Mouse (Mus musculus): Measurements from ENCODE around the gene Sf3a2.

DNA sequence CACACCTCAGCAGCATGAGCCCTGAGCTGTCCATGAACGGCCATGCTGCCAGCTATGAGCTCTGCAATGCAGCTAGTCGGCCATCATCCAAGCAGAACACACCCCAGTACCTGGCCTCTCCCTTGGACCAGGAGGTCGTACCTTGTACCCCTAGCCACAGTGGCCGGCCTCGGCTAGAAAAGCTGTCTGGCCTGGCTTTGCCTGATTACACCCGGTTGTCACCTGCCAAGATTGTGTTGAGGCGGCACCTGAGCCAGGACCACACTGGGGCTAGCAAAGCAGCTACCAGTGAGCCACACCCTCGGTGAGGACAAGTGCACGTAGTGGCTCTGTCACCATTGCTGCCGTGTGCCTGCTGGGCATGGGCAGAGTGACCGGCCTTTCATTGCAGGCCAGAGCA lies 12.0 kb upstream of the Sf3a2 start:
- TF ChIP-seq CTCF (IDR thresholded peaks at IDR 0.05; ENCODE audit: borderline replicate concordance, control insufficient read depth, extremely low read depth, insufficient read depth, low read length, poor library complexity), result no peak
- TF ChIP-seq POLR2A (IDR thresholded peaks at IDR 0.05; ENCODE audit: control insufficient read depth, extremely low read depth, insufficient read depth, low read length, poor library complexity), result no peak

Measured in thymus, adult 2 months (tissue).